Mouse (Mus musculus): ENCODE measurements around the gene Msl2. TPM values are rescaled to one million over a fixed set of nuclear protein-coding genes. Genes with fewer than 3 reads are reported as not detected.

The Msl2 gene
- polyA plus RNA-seq, 1 experiment = not detected

- Histone ChIP-seq H3K4me1 (ENCODE audit: control insufficient read depth, insufficient read depth, low read length) (no peaks in the 10 kb centered on the region), H3K27ac (ENCODE audit: insufficient read depth, low read depth, low read length) (no peak overlapping the region), H3K4me3 (ENCODE audit: insufficient read depth, low read depth, low read length) (no peak overlapping the region)
- WGBS = 14% methylated on average over 5 of the region's 5 CpGs
- TF ChIP-seq CTCF (IDR thresholded peaks at IDR 0.05; ENCODE audit: insufficient read depth, low read depth, low read length) = no peak
- TF ChIP-seq POLR2A (IDR thresholded peaks at IDR 0.05; ENCODE audit: insufficient read depth, low read depth, low read length) = no peak
These were observed 1.4 kb upstream of the Msl2 start for GRCm38 (mm10) chr9:101072506-101072905.

GRCm38 (mm10) chr9:101073041-101073986, 587 bp upstream of the Msl2 start:
- WGBS = under 1% methylated on average over 60 of the region's 65 CpGs
- TF ChIP-seq CTCF (IDR thresholded peaks at IDR 0.05; ENCODE audit: insufficient read depth, low read depth, low read length) (no peak), POLR2A (IDR thresholded peaks at IDR 0.05; ENCODE audit: insufficient read depth, low read depth, low read length) (no peak; the same call in 1 of the 2 replicates)
- H3K4me1 ChIP-seq (ENCODE audit: control insufficient read depth, insufficient read depth, low read length) = no peaks in the 10 kb centered on the region
- H3K27ac ChIP-seq (ENCODE audit: insufficient read depth, low read depth, low read length) = peak overlapping the region; percentile 92
- H3K4me3 ChIP-seq (ENCODE audit: insufficient read depth, low read depth, low read length) = peak overlapping the region; percentile 73

- TF ChIP-seq POLR2A (IDR thresholded peaks at IDR 0.05; ENCODE audit: insufficient read depth, low read depth, low read length) = 0 out of 2 replicates have a peak, but pooled peaks have one; percentile 5
- TF ChIP-seq CTCF (IDR thresholded peaks at IDR 0.05; ENCODE audit: insufficient read depth, low read depth, low read length) = no peak
- peak overlapping the region; percentile 73 for H3K4me3 ChIP-seq (ENCODE audit: insufficient read depth, low read depth, low read length)
- peaks cover 2% of the 10 kb centered on the region; the same call in 1 of the 2 replicates for H3K4me1 ChIP-seq (ENCODE audit: control insufficient read depth, insufficient read depth, low read length)
- H3K27ac ChIP-seq (ENCODE audit: insufficient read depth, low read depth, low read length) = peak overlapping the region; percentile 95
- WGBS = under 1% methylated on average over 81 of the region's 100 CpGs
These were observed 576 bp downstream of the Msl2 start for GRCm38 (mm10) chr9:101074332-101075021.

GRCm38 (mm10) chr9:101075091-101075581, 1.2 kb downstream of the Msl2 start:
- Histone ChIP-seq H3K4me1 (ENCODE audit: control insufficient read depth, insufficient read depth, low read length) (peaks cover 4% of the 10 kb centered on the region; the same call in 1 of the 2 replicates), H3K27ac (ENCODE audit: insufficient read depth, low read depth, low read length) (peak overlapping the region; percentile 69), H3K4me3 (ENCODE audit: insufficient read depth, low read depth, low read length) (peak overlapping the region; percentile 73)
- TF ChIP-seq CTCF (IDR thresholded peaks at IDR 0.05; ENCODE audit: insufficient read depth, low read depth, low read length) (no peak), POLR2A (IDR thresholded peaks at IDR 0.05; ENCODE audit: insufficient read depth, low read depth, low read length) (no peak)
- under 1% methylated on average over 25 of the region's 25 CpGs for WGBS

- Histone ChIP-seq H3K4me1 (ENCODE audit: control insufficient read depth, insufficient read depth, low read length) (peaks cover 5% of the 10 kb centered on the region; the same call in 1 of the 2 replicates), H3K4me3 (ENCODE audit: insufficient read depth, low read depth, low read length) (peak overlapping the region; percentile 73), H3K27ac (ENCODE audit: insufficient read depth, low read depth, low read length) (no peak overlapping the region)
- no peak for TF ChIP-seq POLR2A (IDR thresholded peaks at IDR 0.05; ENCODE audit: insufficient read depth, low read depth, low read length)
- no peak for TF ChIP-seq CTCF (IDR thresholded peaks at IDR 0.05; ENCODE audit: insufficient read depth, low read depth, low read length)
- WGBS = under 1% methylated on average over 8 of the region's 8 CpGs
These were observed 1.8 kb downstream of the Msl2 start for GRCm38 (mm10) chr9:101075694-101076093.

GRCm38 (mm10) chr9:101076095-101076875, 2.4 kb downstream of the Msl2 start:
- peak overlapping the region; percentile 73 for H3K4me3 ChIP-seq (ENCODE audit: insufficient read depth, low read depth, low read length)
- peaks cover 5% of the 10 kb centered on the region; the same call in 1 of the 2 replicates for H3K4me1 ChIP-seq (ENCODE audit: control insufficient read depth, insufficient read depth, low read length)
- no peak overlapping the region for H3K27ac ChIP-seq (ENCODE audit: insufficient read depth, low read depth, low read length)
- WGBS = under 1% methylated on average over 18 of the region's 18 CpGs
- TF ChIP-seq CTCF (IDR thresholded peaks at IDR 0.05; ENCODE audit: insufficient read depth, low read depth, low read length) (no peak), POLR2A (IDR thresholded peaks at IDR 0.05; ENCODE audit: insufficient read depth, low read depth, low read length) (no peak)

- Histone ChIP-seq H3K4me1 (ENCODE audit: control insufficient read depth, insufficient read depth, low read length) (peaks cover 5% of the 10 kb centered on the region; the same call in 1 of the 2 replicates), H3K27ac (ENCODE audit: insufficient read depth, low read depth, low read length) (no peak overlapping the region)
- TF ChIP-seq POLR2A (IDR thresholded peaks at IDR 0.05; ENCODE audit: insufficient read depth, low read depth, low read length) (no peak), CTCF (IDR thresholded peaks at IDR 0.05; ENCODE audit: insufficient read depth, low read depth, low read length) (no peak)
These were observed 3.6 kb downstream of the Msl2 start for GRCm38 (mm10) chr9:101077486-101077885.

GRCm38 (mm10) chr9:101078579-101078978, 4.7 kb downstream of the Msl2 start:
- Histone ChIP-seq H3K4me3 (ENCODE audit: insufficient read depth, low read depth, low read length) (peak overlapping the region; percentile 34), H3K27ac (ENCODE audit: insufficient read depth, low read depth, low read length) (no peak overlapping the region), H3K4me1 (ENCODE audit: control insufficient read depth, insufficient read depth, low read length) (peaks cover 6% of the 10 kb centered on the region; the same call in 1 of the 2 replicates)
- 20% methylated on average over 4 of the region's 4 CpGs for WGBS
- TF ChIP-seq CTCF (IDR thresholded peaks at IDR 0.05; ENCODE audit: insufficient read depth, low read depth, low read length) (no peak), POLR2A (IDR thresholded peaks at IDR 0.05; ENCODE audit: insufficient read depth, low read depth, low read length) (no peak)

More at GRCm38 (mm10) chr9:101077486-101077885, 3.6 kb downstream of the Msl2 start:
- H3K4me3 ChIP-seq (ENCODE audit: insufficient read depth, low read depth, low read length) = no peak overlapping the region

Measured in olfactory bulb, adult 2 months (tissue).